8 mouse cellular contexts compared by ENCODE assay signal in genomic region chr14:93350906-93351305, GRCm38 (mm10).
DNase-seq lines count a peak whose midpoint lies in the region.

No protein-coding gene starts in this region.

- DNase-seq in kidney, postnatal 10 days = peak; percentile 7
- DNase-seq in kidney, postnatal 14 days = no peak
- DNase-seq in embryo, embryonic 10.5 days (ENCODE audit: low spot score) = peak; percentile 35
- DNase-seq in heart, postnatal 4 days = peak; percentile 31
- peak; percentile 10 for DNase-seq in lung, postnatal 14 days
- DNase-seq in spleen, postnatal 36 days (ENCODE audit: low spot score in 2 of 2) = no peak
- no peak for DNase-seq in urinary bladder, postnatal 4 days (ENCODE audit: low spot score in 2 of 2)
- DNase-seq in urinary bladder, postnatal 10 days (ENCODE audit: low spot score) = no peak

Comparison
In these comparisons a context has a peak if more than half of its experiments do, and no peak if none do; other contexts are left out.
1. DNase-seq: peak in kidney, postnatal 10 days (single experiment), embryo, embryonic 10.5 days (single experiment), heart, postnatal 4 days (single experiment) and lung, postnatal 14 days (single experiment); none in kidney, postnatal 14 days (single experiment), spleen, postnatal 36 days (0 of 2), urinary bladder, postnatal 4 days (0 of 2) and urinary bladder, postnatal 10 days (single experiment).